Comparison of ENCODE assay signal across 24 mouse cellular contexts in the genomic region with DNA sequence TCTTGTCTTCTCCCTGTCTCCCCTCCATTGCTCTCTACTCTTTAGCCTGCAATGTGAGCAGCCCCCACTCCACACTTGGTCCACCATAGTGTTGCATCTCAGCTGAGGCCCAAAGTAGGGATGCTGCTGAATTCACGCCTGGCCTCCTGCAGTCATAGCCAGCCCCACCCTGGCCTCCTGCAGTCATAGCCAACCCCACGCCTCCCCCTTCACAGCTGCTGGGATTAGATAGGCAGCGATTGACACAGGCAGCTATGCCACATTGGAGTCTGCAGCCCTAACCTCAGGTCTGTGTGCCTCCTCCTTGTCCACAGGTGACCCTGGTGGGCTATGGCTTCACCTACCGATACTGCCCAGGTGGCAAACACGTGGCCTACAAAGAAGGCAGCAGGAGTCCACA. TPM values are rescaled to one million over a fixed set of nuclear protein-coding genes. Genes with fewer than 3 reads are reported as not detected.
DNase-seq lines count a peak whose midpoint lies in the region; ATAC-seq and TF ChIP-seq lines count a peak whose summit lies in the region.
"Had no signal": no experiment of that assay in that cellular context is flagged by ENCODE, and none has a peak within 500 bp of the region (broad histone marks: within the 10 kb centered on the region; RNA-seq: fewer than 3 reads in every experiment).

No protein-coding gene starts in this region.

- H3K27ac ChIP-seq in intestine, embryonic 15.5 days = no peak overlapping the region
- H3K27ac ChIP-seq in intestine, postnatal 0 days (ENCODE audit: low read depth, low read length) = no peak overlapping the region
- H3K27ac ChIP-seq in liver, embryonic 12.5 days = peak overlapping the region; percentile 67
- H3K27ac ChIP-seq in midbrain, postnatal 0 days (ENCODE audit: low read depth, low read length) = no peak overlapping the region
- H3K27ac ChIP-seq: embryonic facial prominence, embryonic 12.5 days; hindbrain, embryonic 12.5 days; left cerebral cortex, adult 2 months; midbrain, embryonic 15.5 days; neural tube, embryonic 15.5 days had no signal

- H3K4me2 ChIP-seq in intestine, embryonic 15.5 days (replicated peaks) = no peak overlapping the region
- no peak overlapping the region for H3K4me2 ChIP-seq in intestine, postnatal 0 days (replicated peaks; ENCODE audit: low read depth)
- H3K4me2 ChIP-seq in liver, embryonic 12.5 days = peak overlapping the region; percentile 54
- H3K4me2 ChIP-seq in midbrain, postnatal 0 days (ENCODE audit: low read depth, low read length, poor library complexity, severe bottlenecking) = no peak overlapping the region
- H3K4me2 ChIP-seq: embryonic facial prominence, embryonic 12.5 days; hindbrain, embryonic 12.5 days; midbrain, embryonic 15.5 days; neural tube, embryonic 15.5 days had no signal

- no peak overlapping the region for H3K9ac ChIP-seq in intestine, embryonic 15.5 days
- H3K9ac ChIP-seq in intestine, postnatal 0 days (ENCODE audit: low read depth, low read length) = no peak overlapping the region
- no peak overlapping the region for H3K9ac ChIP-seq in liver, embryonic 12.5 days
- no peak overlapping the region for H3K9ac ChIP-seq in midbrain, postnatal 0 days (replicated peaks; ENCODE audit: low read length, poor library complexity, severe bottlenecking)
- H3K9ac ChIP-seq: embryonic facial prominence, embryonic 12.5 days; hindbrain, embryonic 12.5 days; midbrain, embryonic 15.5 days; neural tube, embryonic 15.5 days had no signal

- H3K9me3 ChIP-seq in intestine, embryonic 15.5 days = no peaks in the 10 kb centered on the region
- H3K9me3 ChIP-seq in intestine, postnatal 0 days (ENCODE audit: control insufficient read depth) = no peaks in the 10 kb centered on the region
- H3K9me3 ChIP-seq in liver, embryonic 12.5 days (replicated peaks) = no peaks in the 10 kb centered on the region
- no peaks in the 10 kb centered on the region for H3K9me3 ChIP-seq in midbrain, postnatal 0 days (ENCODE audit: low read length)
- H3K9me3 ChIP-seq: embryonic facial prominence, embryonic 12.5 days; G1E; hindbrain, embryonic 12.5 days; megakaryocyte, embryonic 14.5 days; midbrain, embryonic 15.5 days; neural tube, embryonic 15.5 days had no signal

- ATAC-seq in intestine, embryonic 15.5 days = peak; percentile 17; the same call in 1 of the 2 replicates
- no peak for ATAC-seq in intestine, postnatal 0 days
- ATAC-seq in liver, embryonic 12.5 days = peak; percentile 78
- ATAC-seq in midbrain, postnatal 0 days (ENCODE audit: low FRiP score) = no peak
- ATAC-seq: CD4-positive, CD25-positive, alpha-beta regulatory T cell, adult 4 months; forebrain, embryonic 16.5 days; midbrain, embryonic 15.5 days had no signal

- H3K36me3 ChIP-seq in intestine, embryonic 15.5 days = peaks cover 47% of the 10 kb centered on the region
- H3K36me3 ChIP-seq in intestine, postnatal 0 days (ENCODE audit: control insufficient read depth, insufficient read depth) = peaks cover 91% of the 10 kb centered on the region
- H3K36me3 ChIP-seq in liver, embryonic 12.5 days = peaks cover 91% of the 10 kb centered on the region
- H3K36me3 ChIP-seq in midbrain, postnatal 0 days (ENCODE audit: insufficient read depth, low read length) = peaks cover 49% of the 10 kb centered on the region

- no peak overlapping the region for H3K4me3 ChIP-seq in intestine, embryonic 15.5 days (replicated peaks)
- H3K4me3 ChIP-seq in intestine, postnatal 0 days (ENCODE audit: low read depth, low read length) = no peak overlapping the region
- no peak overlapping the region for H3K4me3 ChIP-seq in liver, embryonic 12.5 days
- no peak overlapping the region for H3K4me3 ChIP-seq in midbrain, postnatal 0 days (ENCODE audit: low read depth, low read length)
- H3K4me3 ChIP-seq: embryonic facial prominence, embryonic 12.5 days; hindbrain, embryonic 12.5 days; left cerebral cortex, adult 2 months; megakaryocyte, embryonic 14.5 days; midbrain, embryonic 15.5 days; neural tube, embryonic 15.5 days had no signal

- DNase-seq in c-Kit-negative CD71-positive TER-119-positive erythroid progenitor cells, embryonic 14.5 days (ENCODE audit: low read depth, low spot score) = peak; percentile 58
- DNase-seq in spleen, postnatal 36 days (ENCODE audit: low spot score in 2 of 2) = peak; percentile 21 to 40
- no peak for DNase-seq in midbrain, postnatal 0 days (ENCODE audit: low spot score)
- no peak for DNase-seq in right cerebral cortex, adult 2 months (ENCODE audit: low spot score in 2 of 2)
- DNase-seq: adrenal gland, postnatal 36 days; cerebellum, adult 8-10 months; gastrocnemius, postnatal 36 days; heart, postnatal 14 days; kidney, adult 8-10 months; kidney, postnatal 25 days; left cerebral cortex, postnatal 4 days; lung, postnatal 14 days had no signal

- no peaks in the 10 kb centered on the region for H3K27me3 ChIP-seq in intestine, embryonic 15.5 days (replicated peaks)
- H3K27me3 ChIP-seq in intestine, postnatal 0 days (replicated peaks; ENCODE audit: control insufficient read depth, insufficient read depth, low read length) = no peaks in the 10 kb centered on the region
- no peaks in the 10 kb centered on the region for H3K27me3 ChIP-seq in liver, embryonic 12.5 days (replicated peaks)
- no peaks in the 10 kb centered on the region for H3K27me3 ChIP-seq in midbrain, postnatal 0 days (ENCODE audit: insufficient read depth, low read length)
- H3K27me3 ChIP-seq: embryonic facial prominence, embryonic 12.5 days; hindbrain, embryonic 12.5 days; megakaryocyte, embryonic 14.5 days; midbrain, embryonic 15.5 days; neural tube, embryonic 15.5 days had no signal

- no peaks in the 10 kb centered on the region for H3K4me1 ChIP-seq in intestine, embryonic 15.5 days (replicated peaks)
- H3K4me1 ChIP-seq in intestine, postnatal 0 days (replicated peaks; ENCODE audit: control insufficient read depth, insufficient read depth, low read length) = no peaks in the 10 kb centered on the region
- H3K4me1 ChIP-seq in liver, embryonic 12.5 days = peaks cover 69% of the 10 kb centered on the region
- H3K4me1 ChIP-seq in midbrain, postnatal 0 days (ENCODE audit: insufficient read depth, low read length) = no peaks in the 10 kb centered on the region
- H3K4me1 ChIP-seq: embryonic facial prominence, embryonic 12.5 days; hindbrain, embryonic 12.5 days; midbrain, embryonic 15.5 days; neural tube, embryonic 15.5 days had no signal

- no peak for TF ChIP-seq CTCF in intestine, postnatal 0 days (IDR thresholded peaks at IDR 0.05; ENCODE audit: low read depth)
- no peak for TF ChIP-seq CTCF in midbrain, postnatal 0 days (IDR thresholded peaks at IDR 0.05)

- WGBS in intestine, embryonic 15.5 days = 89% methylated on average over 5 of the region's 5 CpGs
- 84% methylated on average over 5 of the region's 5 CpGs for WGBS in intestine, postnatal 0 days
- 47% methylated on average over 5 of the region's 5 CpGs for WGBS in liver, embryonic 12.5 days (ENCODE audit: insufficient replicate concordance)
- WGBS in midbrain, postnatal 0 days = 91% methylated on average over 5 of the region's 5 CpGs

RNA-seq across cellular contexts. Expression of a gene that starts 17.3 kb away (rescaled TPM):
- polyA plus RNA-seq in intestine, embryonic 15.5 days (2015; fragmentation: Nextera tagmentation; extraction: Ambion mirVana) = 2.0 and 2.5 TPM in 2 replicates
- polyA plus RNA-seq in intestine, postnatal 0 days (2015; fragmentation: Nextera tagmentation; extraction: Ambion mirVana) = 0.24 and 0.26 TPM in 2 replicates
- 1.7 and 1.9 TPM in 2 replicates for polyA plus RNA-seq in liver, embryonic 12.5 days (2016; fragmentation: Nextera tagmentation; extraction: Ambion mirVana)
- 1.1 TPM in 2 replicates for total RNA-seq in midbrain, postnatal 0 days (2014; rRNA removed)
- polyA plus RNA-seq in midbrain, postnatal 0 days (2015; fragmentation: Nextera tagmentation; extraction: Ambion mirVana) = 0.48 and 0.51 TPM in 2 replicates
- total RNA-seq: gastrocnemius, postnatal 36 days had no signal

RNA-seq across cellular contexts. Expression of a gene that starts 19.9 kb away (rescaled TPM):
- 36.0 and 39.4 TPM in 2 replicates for polyA plus RNA-seq in intestine, embryonic 15.5 days (2015; fragmentation: Nextera tagmentation; extraction: Ambion mirVana)
- polyA plus RNA-seq in intestine, postnatal 0 days (2015; fragmentation: Nextera tagmentation; extraction: Ambion mirVana) = 35.1 and 37.0 TPM in 2 replicates
- polyA plus RNA-seq in liver, embryonic 12.5 days (2016; fragmentation: Nextera tagmentation; extraction: Ambion mirVana) = 31.0 and 31.7 TPM in 2 replicates
- 22.8 and 23.3 TPM in 2 replicates for total RNA-seq in midbrain, postnatal 0 days (2014; rRNA removed)
- polyA plus RNA-seq in midbrain, postnatal 0 days (2015; fragmentation: Nextera tagmentation; extraction: Ambion mirVana) = 23.5 and 26.4 TPM in 2 replicates

RNA-seq across cellular contexts. Expression of a gene that starts 47.8 kb away (rescaled TPM):
- 87.4 and 89.2 TPM in 2 replicates for polyA plus RNA-seq in intestine, embryonic 15.5 days (2015; fragmentation: Nextera tagmentation; extraction: Ambion mirVana)
- polyA plus RNA-seq in intestine, postnatal 0 days (2015; fragmentation: Nextera tagmentation; extraction: Ambion mirVana) = 28.0 and 28.1 TPM in 2 replicates
- polyA plus RNA-seq in liver, embryonic 12.5 days (2016; fragmentation: Nextera tagmentation; extraction: Ambion mirVana) = 82.6 and 84.9 TPM in 2 replicates
- total RNA-seq in midbrain, postnatal 0 days (2014; rRNA removed) = 51.4 and 65.9 TPM in 2 replicates
- polyA plus RNA-seq in midbrain, postnatal 0 days (2015; fragmentation: Nextera tagmentation; extraction: Ambion mirVana) = 45.8 and 46.9 TPM in 2 replicates

RNA-seq across cellular contexts. Expression of a gene that starts 48.1 kb away (rescaled TPM):
- polyA plus RNA-seq in intestine, embryonic 15.5 days (2015; fragmentation: Nextera tagmentation; extraction: Ambion mirVana) = 0.78 and 1.5 TPM in 2 replicates
- polyA plus RNA-seq in intestine, postnatal 0 days (2015; fragmentation: Nextera tagmentation; extraction: Ambion mirVana) = 0.82 and 0.89 TPM in 2 replicates
- 0.59 and 0.64 TPM in 2 replicates for polyA plus RNA-seq in liver, embryonic 12.5 days (2016; fragmentation: Nextera tagmentation; extraction: Ambion mirVana)
- not detected in 2 replicates for total RNA-seq in midbrain, postnatal 0 days (2014; rRNA removed)
- polyA plus RNA-seq in midbrain, postnatal 0 days (2015; fragmentation: Nextera tagmentation; extraction: Ambion mirVana) = 0.62 and 1.1 TPM in 2 replicates

RNA-seq across cellular contexts. Expression of a gene that starts 48.3 kb away (rescaled TPM):
- 6.2 and 6.6 TPM in 2 replicates for polyA plus RNA-seq in intestine, embryonic 15.5 days (2015; fragmentation: Nextera tagmentation; extraction: Ambion mirVana)
- 6.5 and 6.6 TPM in 2 replicates for polyA plus RNA-seq in intestine, postnatal 0 days (2015; fragmentation: Nextera tagmentation; extraction: Ambion mirVana)
- 5.4 and 5.7 TPM in 2 replicates for polyA plus RNA-seq in liver, embryonic 12.5 days (2016; fragmentation: Nextera tagmentation; extraction: Ambion mirVana)
- total RNA-seq in midbrain, postnatal 0 days (2014; rRNA removed) = 4.8 and 6.8 TPM in 2 replicates
- 3.4 and 3.7 TPM in 2 replicates for polyA plus RNA-seq in midbrain, postnatal 0 days (2015; fragmentation: Nextera tagmentation; extraction: Ambion mirVana)

Comparison
In these comparisons a context has a peak if more than half of its experiments do, and no peak if none do; other contexts are left out.
1. ATAC-seq: peak in intestine, embryonic 15.5 days (single experiment) and liver, embryonic 12.5 days (single experiment); none in intestine, postnatal 0 days (single experiment) and midbrain, postnatal 0 days (single experiment).
2. DNase-seq: peak in c-Kit-negative CD71-positive TER-119-positive erythroid progenitor cells, embryonic 14.5 days (single experiment) and spleen, postnatal 36 days (2 of 2); none in midbrain, postnatal 0 days (single experiment) and right cerebral cortex, adult 2 months (0 of 2).